Mouse (Mus musculus): ENCODE results near the gene Blmh.

DNA sequence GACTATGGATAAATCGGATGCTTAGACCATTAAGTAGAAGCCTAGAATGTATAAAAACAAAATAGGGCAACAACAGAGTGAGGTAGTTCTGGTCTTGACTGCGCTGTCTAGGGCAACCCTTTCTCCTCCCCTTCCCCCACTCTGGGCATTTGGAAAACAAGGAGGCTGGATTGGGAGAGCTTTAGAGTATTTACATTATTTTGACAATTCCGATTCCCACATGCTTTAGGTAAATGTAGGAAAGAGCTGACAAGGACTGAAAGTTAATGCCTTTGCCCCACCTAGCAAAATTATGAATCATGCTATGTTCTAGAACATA is 7.4 kb upstream of the Blmh start:
- no peak for TF ChIP-seq TAL1 (IDR thresholded peaks at IDR 0.05; ENCODE audit: low read length)
- TF ChIP-seq GATA1 (IDR thresholded peaks at IDR 0.05; ENCODE audit: low read length), result no peak

Data from erythroblast, embryonic 14.5 days (primary cell).